Mouse (Mus musculus) testis, adult 2 months (tissue): ENCODE data around the gene Hmg20b. TPM values are rescaled to one million over a fixed set of nuclear protein-coding genes. Genes with fewer than 3 reads are reported as not detected.

ENCODE experiments used
- H3K27ac ChIP-seq: fragments of 200-500 bp; 2 replicates; pipeline ENCODE4 v1.5.1; 2012; ENCODE audit warnings: low read depth, low read length; ENCODE audit not compliant: control insufficient read depth, insufficient read depth
- H3K27me3 ChIP-seq: fragments of 200-500 bp; 2 replicates; pipeline ENCODE4 v1.6.1; 2012; ENCODE audit warnings: mild to moderate bottlenecking, low read length, moderate library complexity; ENCODE audit not compliant: control insufficient read depth, insufficient read depth
- H3K36me3 ChIP-seq: fragments of 200-500 bp; 2 replicates; pipeline ENCODE4 v1.6.1; 2012; ENCODE audit warnings: mild to moderate bottlenecking, low read length; ENCODE audit not compliant: control insufficient read depth, insufficient read depth
- H3K4me1 ChIP-seq: fragments of 200-500 bp; 2 replicates; pipeline ENCODE4 v1.6.1; 2012; ENCODE audit warnings: low read length; ENCODE audit not compliant: control insufficient read depth, insufficient read depth
- H3K4me3 ChIP-seq: fragments of 200-500 bp; 2 replicates; pipeline ENCODE4 v1.5.1; 2012; ENCODE audit warnings: low read depth, mild to moderate bottlenecking, low read length, moderate library complexity, mixed read lengths; ENCODE audit not compliant: control insufficient read depth
- CTCF ChIP-seq: fragments of 200-500 bp; IDR thresholded peaks from 2 replicates; pipeline ENCODE4 v1.5.1; 2012; ENCODE audit warnings: low read depth, mild to moderate bottlenecking, inconsistent platforms, low read length, moderate library complexity; ENCODE audit not compliant: control insufficient read depth, insufficient read depth, insufficient replicate concordance
- POLR2A ChIP-seq: fragments of 200-500 bp; IDR thresholded peaks from 2 replicates; pipeline ENCODE4 v1.6.1; 2012; ENCODE audit warnings: low read depth, mild to moderate bottlenecking, inconsistent platforms, low read length, moderate library complexity; ENCODE audit not compliant: control insufficient read depth
- polyA plus RNA-seq: library from polyadenylated mRNA; depleted of rRNA; stranded (reverse); fragments of >200 nt; gene quantifications from 2 replicates; pipeline ENCODE4 v1.2.3, GENCODE M21; 2012

Hmg20b gene
- polyA plus RNA-seq, 1 experiment, result 23.0 TPM

DNA sequence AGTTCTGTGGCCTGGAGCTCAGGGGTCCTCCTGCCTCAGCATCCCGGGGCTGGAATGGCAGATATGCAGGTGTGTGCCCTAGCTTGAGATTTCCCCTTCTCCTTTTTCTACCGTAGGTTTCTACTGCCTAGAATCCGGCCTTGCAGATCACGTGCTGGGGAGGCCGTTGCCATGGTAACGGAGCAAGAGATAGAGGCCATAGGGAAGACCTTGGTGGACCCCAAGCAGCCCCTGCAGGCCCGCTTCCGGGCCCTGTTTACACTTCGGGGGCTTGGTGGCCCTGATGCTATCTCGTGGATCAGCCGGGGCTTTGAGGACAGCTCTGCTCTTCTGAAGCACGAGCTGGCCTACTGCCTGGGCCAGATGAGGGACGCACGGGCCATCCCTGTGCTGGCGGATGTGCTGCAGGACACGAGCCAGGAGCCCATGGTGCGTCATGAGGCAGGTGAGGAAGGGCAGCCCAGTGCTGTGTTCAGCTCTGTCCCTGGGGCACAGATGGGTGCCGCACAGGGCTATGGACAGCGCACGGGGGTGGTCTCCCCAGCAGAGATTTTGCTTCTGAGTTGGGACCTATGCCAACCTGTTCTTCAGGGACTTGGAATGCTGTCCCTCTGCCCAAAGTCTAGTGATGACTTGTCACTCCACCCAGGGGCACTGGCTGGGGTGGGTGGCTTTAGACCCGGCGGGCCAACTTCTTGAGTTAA is 35.5 kb upstream of the Hmg20b start:
- TF ChIP-seq POLR2A, result no peak
- TF ChIP-seq CTCF, result no peak
- Histone ChIP-seq H3K4me3 (peak overlapping the region; percentile 98), H3K4me1 (peaks cover 23% of the 10 kb centered on the region), H3K36me3 (no peaks in the 10 kb centered on the region), H3K27me3 (no peaks in the 10 kb centered on the region), H3K27ac (no peak overlapping the region)

DNA sequence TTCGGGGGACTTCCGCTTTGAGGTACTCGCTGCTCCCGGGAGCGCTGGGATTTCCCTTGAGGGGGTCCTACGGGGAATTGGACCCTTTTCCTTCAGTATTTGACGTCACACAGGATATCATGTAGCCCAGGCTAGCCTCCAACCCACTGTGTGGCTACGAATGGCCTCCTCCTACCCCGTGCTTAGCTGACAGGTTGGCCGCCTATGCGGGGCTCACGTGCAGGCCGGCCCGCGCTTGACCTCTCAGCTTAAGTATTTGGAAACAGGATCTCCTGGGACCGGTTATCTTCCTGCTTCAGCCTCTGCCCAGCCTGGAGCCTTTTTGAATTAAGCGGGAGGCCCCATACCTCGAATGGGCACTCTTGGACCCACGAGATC is 34.3 kb upstream of the Hmg20b start:
- Histone ChIP-seq H3K4me3 (peak overlapping the region; percentile 98), H3K27ac (peak overlapping the region; percentile 82), H3K36me3 (no peaks in the 10 kb centered on the region), H3K27me3 (no peaks in the 10 kb centered on the region), H3K4me1 (peaks cover 16% of the 10 kb centered on the region)
- TF ChIP-seq POLR2A (no peak), CTCF (no peak)

DNA sequence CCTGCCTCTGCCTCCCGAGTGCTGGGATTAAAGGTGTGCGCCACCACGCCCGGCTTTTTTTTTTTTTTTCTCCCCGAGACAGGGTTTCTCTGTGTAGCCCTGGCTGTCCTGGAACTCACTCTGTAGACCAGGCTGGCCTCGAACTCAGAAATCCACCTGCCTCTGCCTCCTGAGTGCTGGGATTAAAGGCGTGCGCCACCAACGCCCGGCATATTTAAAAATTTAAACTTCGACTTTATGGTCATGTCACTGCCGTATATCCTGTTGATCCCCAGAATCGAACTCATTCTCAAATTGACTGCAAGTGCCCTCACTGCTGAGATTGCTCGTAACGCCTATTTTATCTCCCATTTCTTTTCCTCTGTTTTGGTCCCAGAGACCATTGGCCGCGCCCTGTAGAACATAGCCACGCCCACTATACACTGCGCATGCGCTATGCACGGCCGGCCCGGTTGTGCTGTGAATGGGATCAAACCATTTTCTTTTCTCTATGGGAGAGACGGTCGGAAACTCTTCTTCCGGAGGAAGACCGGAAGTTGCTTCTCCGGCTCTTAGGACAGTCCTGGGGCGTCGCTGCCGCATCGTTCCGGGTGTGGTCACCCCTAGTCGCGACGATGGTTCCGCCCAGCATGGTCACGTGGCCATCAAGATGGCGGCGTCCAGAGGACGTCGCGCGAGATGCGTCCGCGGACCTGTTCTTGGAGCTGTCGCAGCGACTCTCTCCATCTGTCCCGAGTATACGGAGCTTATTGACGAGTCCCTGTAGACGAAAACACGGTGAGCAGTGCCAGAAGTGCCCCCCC is 33.7 kb upstream of the Hmg20b start, which contains the start of the genes Dohh and Gm48551:
Gene Dohh (plus strand): TSS at position 627 of the 803 bp plus-strand sequence.
Gene Gm48551 (plus strand): TSS at position 665 of the 803 bp plus-strand sequence.
- Histone ChIP-seq H3K27me3 (no peaks in the 10 kb centered on the region), H3K4me1 (peaks cover 16% of the 10 kb centered on the region), H3K27ac (peak within 1 kb of the TSS; percentile 82), H3K36me3 (no peaks in the 10 kb centered on the region), H3K4me3 (peak within 1 kb of the TSS; percentile 98)
- TF ChIP-seq POLR2A, result peak; percentile 98
- TF ChIP-seq CTCF, result no peak

- no peak overlapping the region for H3K4me3 ChIP-seq
- peaks cover 23% of the 10 kb centered on the region for H3K4me1 ChIP-seq
- H3K27ac ChIP-seq, result no peak overlapping the region
- H3K27me3 ChIP-seq, result no peaks in the 10 kb centered on the region
- TF ChIP-seq CTCF (no peak), POLR2A (no peak)
- no peaks in the 10 kb centered on the region for H3K36me3 ChIP-seq
Measured at GRCm38 (mm10) chr10:81382039-81382438, 31.8 kb upstream of the Hmg20b start.

DNA sequence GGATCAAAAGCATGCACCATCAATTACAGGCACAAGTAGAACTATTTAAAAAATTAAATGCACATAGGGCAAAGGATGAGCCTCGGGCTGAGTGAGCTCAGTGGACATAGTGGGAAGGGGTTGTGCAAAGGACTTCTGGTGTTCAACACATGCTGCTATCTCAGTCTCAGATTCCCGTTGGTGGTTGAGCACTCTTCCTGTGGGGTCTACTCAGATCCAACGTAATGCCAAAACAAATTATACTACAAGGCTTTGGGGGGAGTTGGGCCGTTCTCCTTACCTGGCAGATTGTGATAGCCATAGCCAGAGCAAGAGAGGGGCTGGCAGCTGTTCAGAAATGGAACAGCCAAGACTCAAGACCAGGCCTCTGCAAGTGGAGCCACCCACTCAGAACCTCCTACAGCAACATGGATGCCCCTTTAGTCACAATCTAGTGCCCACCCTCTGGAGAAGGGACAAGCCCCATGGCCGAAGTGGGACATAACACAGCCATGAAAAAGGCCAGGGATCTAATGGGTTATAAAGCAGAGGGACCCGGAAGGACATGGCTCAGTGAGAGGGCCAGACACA is 29.6 kb upstream of the Hmg20b start:
- Histone ChIP-seq H3K36me3 (no peaks in the 10 kb centered on the region), H3K27me3 (no peaks in the 10 kb centered on the region), H3K27ac (no peak overlapping the region), H3K4me1 (peaks cover 11% of the 10 kb centered on the region), H3K4me3 (peak overlapping the region; percentile 51)
- TF ChIP-seq POLR2A (no peak), CTCF (no peak)

GRCm38 (mm10) chr10:81379183-81379553 is 28.9 kb upstream of the Hmg20b start:
- Histone ChIP-seq H3K4me1 (peaks cover 10% of the 10 kb centered on the region), H3K27me3 (no peaks in the 10 kb centered on the region), H3K27ac (peak overlapping the region; percentile 90), H3K36me3 (no peaks in the 10 kb centered on the region), H3K4me3 (peak overlapping the region; percentile 84)
- TF ChIP-seq CTCF (no peak), POLR2A (no peak)
